Mouse (Mus musculus) brain, embryonic 14.5 days (tissue): ENCODE results near the gene Amph. TPM values are rescaled to one million over a fixed set of nuclear protein-coding genes. Genes with fewer than 3 reads are reported as not detected.

Source experiments
- DNase-seq: peaks from one replicate; pipeline ENCODE4 v3.0.0-alpha.2; 2011; ENCODE audit warnings: low read depth
- CTCF ChIP-seq: fragments of 200-500 bp; IDR thresholded peaks from 2 replicates; pipeline ENCODE4 v1.5.1; 2012; ENCODE audit warnings: inconsistent platforms, mild to moderate bottlenecking, moderate library complexity, borderline replicate concordance; ENCODE audit not compliant: insufficient read depth, insufficient read length; ENCODE audit errors: extremely low read depth
- POLR2A ChIP-seq: fragments of 200-500 bp; IDR thresholded peaks from 2 replicates; pipeline ENCODE4 v1.6.1; 2012; ENCODE audit warnings: mild to moderate bottlenecking, inconsistent platforms, borderline replicate concordance; ENCODE audit not compliant: poor library complexity, insufficient read depth, insufficient read length, severe bottlenecking; ENCODE audit errors: extremely low read depth
- polyA plus RNA-seq: library from polyadenylated mRNA; depleted of rRNA; stranded (reverse); fragments of >200 nt; gene quantifications from 2 replicates; pipeline ENCODE4 v1.2.3, GENCODE M21; 2012

Gene Amph
- polyA plus RNA-seq, 1 experiment = 62.2 TPM

DNA sequence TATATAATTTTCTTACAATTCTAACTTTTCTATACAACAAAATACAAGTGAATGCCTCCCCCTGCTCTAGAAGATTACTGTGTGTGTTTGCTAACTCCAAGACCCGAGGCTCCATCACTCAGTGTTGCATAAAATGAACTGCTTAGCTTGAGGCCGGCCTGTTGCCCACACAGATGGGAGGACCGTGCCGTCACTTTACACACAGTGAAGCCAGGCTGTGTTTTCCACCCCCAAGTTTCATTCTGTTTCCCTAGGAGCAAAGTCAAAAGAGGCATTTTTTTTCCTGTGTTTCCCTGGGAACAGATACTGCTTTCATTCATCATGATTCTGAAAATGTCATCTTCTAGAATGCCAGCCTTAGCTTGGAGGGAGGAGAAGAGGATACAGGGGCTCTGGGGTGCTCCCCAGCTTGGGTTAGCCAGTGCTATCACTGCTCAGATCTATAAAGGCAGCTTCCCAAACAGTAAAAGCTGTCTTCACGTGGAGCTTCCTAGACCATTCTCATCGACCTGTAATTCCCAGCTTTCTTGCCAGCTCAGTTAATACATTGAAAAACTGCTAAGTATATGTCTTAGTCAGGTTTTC is 79.9 kb downstream of the Amph start:
- DNase-seq = no peak
- no peak for TF ChIP-seq POLR2A
- no peak for TF ChIP-seq CTCF

DNA sequence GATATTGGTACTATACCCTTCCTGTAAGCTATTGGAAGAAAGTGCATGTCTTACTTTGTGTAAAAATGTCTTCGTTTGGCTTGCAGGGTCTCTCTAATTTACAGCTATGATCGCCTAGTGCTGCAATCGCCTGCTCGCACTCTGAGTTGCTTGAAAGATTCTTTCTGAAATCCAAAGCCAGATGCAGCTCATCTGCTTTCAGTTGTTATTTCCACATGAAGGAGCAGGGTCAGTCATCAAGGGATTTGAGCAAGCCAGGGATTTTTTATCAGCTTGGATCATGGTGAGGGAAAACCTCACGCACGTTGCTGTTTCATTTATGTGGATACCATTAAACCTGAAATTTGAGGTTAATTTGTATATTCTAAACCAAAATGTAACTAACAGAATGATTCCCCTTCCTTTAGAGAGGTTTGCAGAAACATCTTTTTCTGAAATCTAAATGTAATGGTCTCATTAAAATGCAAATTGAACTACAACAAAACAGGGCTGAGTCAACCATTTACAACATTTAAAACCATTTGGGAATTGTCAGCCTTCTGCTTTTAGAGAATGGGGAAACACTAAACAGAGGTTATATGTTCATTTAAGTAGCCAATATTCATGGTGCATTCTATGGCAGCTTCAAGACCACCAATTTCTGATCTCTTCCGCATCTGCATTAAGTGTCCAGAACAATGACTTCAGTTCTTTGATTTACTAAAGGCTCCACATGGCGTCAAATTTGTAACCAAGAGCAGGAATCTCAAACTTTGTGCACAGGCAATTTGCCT is 84.1 kb downstream of the Amph start:
- TF ChIP-seq CTCF (no peak), POLR2A (no peak)
- peak; percentile 50 for DNase-seq

DNA sequence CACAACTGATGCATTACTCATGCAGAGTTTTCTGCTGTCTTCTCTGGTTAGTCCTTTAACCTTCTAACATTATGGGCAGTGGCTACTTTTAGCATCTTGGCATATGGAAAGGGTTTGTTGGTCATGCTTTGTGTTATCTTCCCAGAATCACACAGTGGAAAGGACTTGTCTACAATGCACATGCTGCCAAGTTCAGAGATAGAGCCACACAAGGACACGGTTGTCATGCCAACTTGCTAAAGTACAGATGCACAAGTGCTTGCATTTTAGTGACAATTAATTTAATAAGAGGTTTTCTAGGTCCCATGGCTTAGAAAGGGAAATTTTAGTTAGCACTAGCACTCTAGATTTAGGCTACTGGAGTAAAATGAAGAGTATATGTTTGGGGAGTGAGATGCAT is 104.1 kb downstream of the Amph start:
- no peak for TF ChIP-seq CTCF
- no peak for TF ChIP-seq POLR2A
- DNase-seq = no peak

DNA sequence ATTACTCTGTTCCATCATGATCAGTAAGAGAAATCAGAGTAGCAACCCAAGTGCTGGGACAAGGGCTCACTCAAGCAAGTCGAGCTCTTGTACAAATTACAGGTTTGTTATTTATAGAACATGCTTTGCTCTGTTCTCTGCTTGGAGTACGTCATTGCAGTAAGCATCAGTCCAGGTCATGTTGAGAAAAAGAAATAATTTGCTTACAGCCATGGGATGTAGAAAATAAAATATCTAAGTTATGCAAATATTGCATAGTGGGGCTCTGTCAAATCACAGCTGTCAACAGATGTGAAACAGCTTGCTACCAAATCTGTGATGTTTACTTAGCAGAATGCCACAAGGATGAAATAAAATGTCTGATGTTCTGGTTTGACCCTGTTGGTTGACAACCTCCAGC is 106.5 kb downstream of the Amph start:
- TF ChIP-seq POLR2A (no peak), CTCF (no peak)

DNA sequence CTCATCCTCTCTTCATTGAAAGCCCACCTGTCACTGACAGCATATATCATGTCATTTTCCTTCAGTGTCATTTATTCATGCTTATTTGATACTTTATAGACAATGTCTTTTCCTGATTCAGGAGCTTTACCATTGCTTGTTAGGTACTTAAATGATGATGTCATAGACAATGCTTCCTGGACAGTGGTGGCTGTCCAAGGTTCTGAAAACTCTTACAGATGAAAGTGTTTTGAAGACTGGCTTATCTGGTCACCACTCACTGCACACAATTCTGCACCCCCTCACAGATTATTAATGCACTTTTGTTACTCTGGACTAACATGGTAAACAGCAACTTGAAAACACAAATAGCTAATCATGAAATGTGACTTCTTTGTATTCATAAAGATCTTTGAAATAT is 124.3 kb downstream of the Amph start:
- TF ChIP-seq CTCF = no peak
- TF ChIP-seq POLR2A = no peak
- no peak for DNase-seq

More for the DNA sequence above, 106.5 kb downstream of the Amph start:
- no peak for DNase-seq

DNA sequence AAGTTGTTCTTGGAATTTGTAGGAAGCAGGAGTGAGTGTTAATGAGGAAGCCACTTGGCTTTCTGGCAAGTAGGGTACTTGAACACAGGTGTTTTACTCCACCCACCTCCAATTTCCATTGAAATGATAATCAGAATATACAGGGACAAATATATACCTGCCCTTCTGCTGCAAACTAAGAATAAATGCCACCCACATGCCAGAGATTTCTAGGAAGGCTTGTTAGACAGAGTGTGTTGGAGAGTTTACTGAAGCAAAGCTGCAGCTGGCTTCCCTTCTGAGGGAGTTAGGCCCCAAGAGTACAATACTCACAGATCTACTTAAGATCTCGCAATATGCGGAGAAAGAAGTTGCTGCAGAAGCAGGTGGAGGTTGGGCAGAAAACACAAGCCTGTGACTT is 129.4 kb downstream of the Amph start:
- TF ChIP-seq CTCF = no peak
- no peak for TF ChIP-seq POLR2A
- no peak for DNase-seq

DNA sequence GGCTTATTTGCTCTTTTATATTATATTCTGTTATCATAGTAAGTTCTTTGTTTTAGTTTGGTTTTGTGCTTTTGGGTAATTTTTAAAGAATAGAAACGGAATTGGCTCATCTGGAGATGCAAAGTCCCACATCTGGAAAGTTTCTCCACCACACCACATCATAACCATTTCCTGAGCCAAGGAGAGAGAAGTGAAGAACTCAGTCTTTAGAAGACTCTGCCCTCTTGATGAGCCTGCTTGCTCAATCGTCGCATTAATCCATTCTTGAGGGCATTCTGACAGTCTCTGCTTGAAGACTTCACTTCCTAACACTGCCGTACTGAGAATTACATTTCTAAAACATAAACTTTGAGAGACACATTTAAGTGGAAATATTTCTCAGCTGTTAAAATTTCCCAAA is 133.9 kb downstream of the Amph start:
- DNase-seq = no peak
- TF ChIP-seq POLR2A = no peak
- TF ChIP-seq CTCF = no peak

DNA sequence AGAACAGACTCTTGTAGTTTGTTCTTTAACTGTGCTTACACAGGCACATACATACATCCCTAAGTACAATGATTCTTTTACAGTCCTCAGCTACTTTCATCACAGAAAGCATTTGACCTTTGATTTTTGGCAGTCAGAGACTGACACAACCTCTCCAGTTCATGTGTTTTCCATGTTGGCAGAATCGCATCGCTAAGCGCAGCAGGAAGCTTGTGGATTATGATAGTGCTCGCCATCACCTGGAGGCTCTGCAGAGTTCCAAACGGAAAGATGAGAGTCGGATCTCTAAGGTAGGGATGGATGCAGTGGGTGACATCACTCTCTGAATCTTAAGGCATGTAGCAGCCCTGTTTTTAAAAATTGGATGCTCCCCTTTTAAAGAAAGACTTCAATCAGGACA is 146.6 kb downstream of the Amph start:
- DNase-seq = no peak
- TF ChIP-seq POLR2A = no peak
- TF ChIP-seq CTCF = no peak

DNA sequence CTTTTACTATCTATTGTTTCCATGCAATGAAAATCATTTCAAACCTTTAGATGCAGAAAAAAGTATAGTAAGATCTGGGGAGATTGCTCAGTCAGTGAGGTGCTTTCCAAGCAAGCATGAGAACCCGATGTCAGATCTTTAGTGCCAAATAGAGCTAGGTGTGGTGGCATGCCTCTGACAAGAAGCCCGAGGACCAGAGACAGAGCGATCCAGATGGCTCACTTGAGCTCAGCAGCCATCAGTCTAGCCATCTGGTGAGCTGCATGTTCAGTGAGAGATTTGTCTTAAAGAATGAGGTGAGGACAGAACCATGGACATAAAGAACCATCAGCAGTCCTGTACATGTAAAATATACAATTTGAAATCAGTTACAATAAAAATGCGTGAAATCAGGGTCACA is 149.1 kb downstream of the Amph start:
- DNase-seq = no peak
- TF ChIP-seq CTCF (no peak), POLR2A (no peak)

DNA sequence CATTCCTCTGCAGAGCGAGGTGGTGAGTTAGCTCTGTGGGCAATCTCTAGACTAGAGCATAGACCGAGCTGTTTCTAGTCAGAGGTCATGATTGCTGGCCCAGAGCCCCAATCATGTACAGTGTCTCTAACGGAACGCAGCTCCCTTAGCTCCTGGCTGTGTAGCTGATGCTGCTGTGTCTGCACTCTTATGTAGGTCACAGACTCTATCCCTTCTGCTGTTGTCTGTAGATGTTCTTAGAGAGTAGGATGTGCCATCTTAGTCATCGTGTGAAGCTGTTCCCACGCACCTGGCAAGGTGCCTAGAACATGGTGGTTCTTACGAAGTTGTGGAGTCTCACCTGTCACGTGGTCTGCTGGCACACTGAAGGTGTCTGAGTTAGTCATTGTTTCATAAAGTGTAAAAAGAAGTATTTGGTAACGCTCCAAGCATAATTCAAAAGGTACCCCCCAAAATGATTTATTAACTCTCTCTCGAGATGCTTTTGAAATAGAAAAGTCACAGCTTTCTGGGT is 153.9 kb downstream of the Amph start:
- TF ChIP-seq POLR2A (no peak), CTCF (no peak)
- DNase-seq = no peak

DNA sequence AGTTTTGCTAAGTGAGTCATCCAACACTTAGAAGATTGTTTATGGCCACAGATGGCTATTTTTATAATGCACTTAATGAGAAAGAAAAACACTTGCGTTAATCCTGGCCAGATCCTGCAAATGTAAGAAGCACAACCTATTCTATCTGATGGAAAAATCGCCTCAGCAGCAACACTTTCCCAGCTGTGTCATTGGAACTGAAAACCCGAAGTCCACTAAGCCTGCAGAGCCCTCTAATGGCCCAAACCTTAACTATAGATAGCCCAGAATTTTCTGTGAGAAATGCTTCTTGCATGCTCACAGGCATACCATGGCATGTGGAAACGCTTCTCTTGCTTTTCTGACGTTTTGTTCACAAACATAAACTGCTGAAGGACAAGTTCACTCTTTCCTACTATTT is 158.4 kb downstream of the Amph start:
- peak; percentile 41 for DNase-seq
- no peak for TF ChIP-seq POLR2A
- TF ChIP-seq CTCF = no peak; the same call in 1 of the 2 replicates

DNA sequence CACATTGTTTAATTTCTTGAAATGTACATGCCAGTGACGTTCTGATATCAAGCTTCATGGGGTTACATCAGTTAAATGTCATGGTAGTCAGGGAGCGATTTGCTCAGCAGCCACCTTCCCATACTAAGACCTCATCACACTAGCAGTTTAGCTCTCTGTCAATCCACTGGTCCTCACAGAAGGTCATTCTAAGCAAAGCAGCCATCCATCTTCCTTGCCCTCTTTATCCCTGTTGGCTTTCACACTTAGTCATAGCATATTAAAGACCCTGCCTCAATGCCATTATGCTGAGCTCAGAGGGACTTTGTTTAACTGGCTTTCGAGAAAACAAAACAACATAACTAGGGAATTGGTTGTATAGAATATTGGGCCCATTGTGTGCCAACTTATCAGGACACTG is 161.3 kb downstream of the Amph start:
- no peak for TF ChIP-seq CTCF
- no peak for TF ChIP-seq POLR2A
- DNase-seq = no peak
